Mouse (Mus musculus): ENCODE results near the gene Npnt.

GRCm38 (mm10) chr3:132864986-132865385, 85.1 kb downstream of the Npnt start:
- TF ChIP-seq POLR2A (IDR thresholded peaks at IDR 0.05; ENCODE audit: insufficient read length, low read depth): no peak
- TF ChIP-seq E2F4 (IDR thresholded peaks at IDR 0.05; ENCODE audit: insufficient read depth): no peak
- no peak for TF ChIP-seq USF1 (IDR thresholded peaks at IDR 0.05; ENCODE audit: low read depth)
- TF ChIP-seq MAX (IDR thresholded peaks at IDR 0.05; ENCODE audit: low read depth): no peak
- TF ChIP-seq MYOG (IDR thresholded peaks at IDR 0.05; ENCODE audit: control insufficient read depth in 1 of 3, insufficient read depth in 1 of 3, insufficient read length in 2 of 3, low read depth in 2 of 3): no peak
